9 mouse cellular contexts compared by ENCODE assay signal in the genomic region with DNA sequence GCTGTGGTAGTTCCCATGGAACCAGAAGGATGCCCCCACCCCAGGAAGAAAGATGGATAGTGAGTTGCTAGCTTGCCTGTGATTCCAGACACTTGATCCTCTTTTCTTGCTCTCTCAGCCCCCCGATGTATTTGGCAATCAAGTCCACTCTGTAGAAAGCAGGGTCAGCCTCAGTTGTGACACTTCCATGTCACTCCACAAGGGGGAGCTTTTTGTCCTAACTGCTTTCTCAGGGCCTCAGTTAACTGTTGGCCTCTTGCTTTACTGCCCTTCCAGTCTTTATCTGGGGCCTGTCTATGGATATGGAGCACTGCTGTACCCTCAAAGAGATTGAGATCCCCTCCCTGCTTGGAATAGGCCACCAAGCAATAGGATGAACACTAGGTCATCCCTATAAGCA. TPM values are rescaled to one million over a fixed set of nuclear protein-coding genes. Genes with fewer than 3 reads are reported as not detected.
DNase-seq lines count a peak whose midpoint lies in the region; ATAC-seq and TF ChIP-seq lines count a peak whose summit lies in the region.
"Had no signal": no experiment of that assay in that cellular context is flagged by ENCODE, and none has a peak within 500 bp of the region (broad histone marks: within the 10 kb centered on the region; RNA-seq: fewer than 3 reads in every experiment).

No protein-coding gene starts in this region.

- 0 out of 2 replicates have a peak overlapping the region, but pooled peaks have one; percentile 10 for H3K4me2 ChIP-seq in limb, embryonic 11.5 days (ENCODE audit: low read depth, severe bottlenecking)
- H3K4me2 ChIP-seq in stomach, postnatal 0 days (replicated peaks; ENCODE audit: low read depth): no peak overlapping the region

- H3K36me3 ChIP-seq in limb, embryonic 11.5 days (ENCODE audit: control insufficient read depth, insufficient read depth, low read length): peaks cover 2% of the 10 kb centered on the region; the same call in 1 of the 2 replicates
- H3K36me3 ChIP-seq in stomach, postnatal 0 days (ENCODE audit: control insufficient read depth, insufficient read depth, low read length): peaks cover 3% of the 10 kb centered on the region; the same call in 1 of the 2 replicates

- intact Hi-C loops in left cerebral cortex, adult 2 months (cut with DNase I): no loop called here

- no peak for TF ChIP-seq EP300 in stomach, postnatal 0 days (optimal IDR thresholded peaks at IDR 0.05)

- TF ChIP-seq CTCF in left cerebral cortex, adult 2 months (IDR thresholded peaks at IDR 0.05): peak; percentile 71
- TF ChIP-seq CTCF in stomach, postnatal 0 days (IDR thresholded peaks at IDR 0.05; ENCODE audit: low read depth): peak; percentile 83

- H3K9ac ChIP-seq in limb, embryonic 11.5 days (ENCODE audit: low read length): no peak overlapping the region
- no peak overlapping the region for H3K9ac ChIP-seq in stomach, postnatal 0 days (ENCODE audit: low read length)

- no peak overlapping the region for H3K4me3 ChIP-seq in left cerebral cortex, adult 2 months
- no peak overlapping the region for H3K4me3 ChIP-seq in limb, embryonic 11.5 days (ENCODE audit: low read depth, low read length)
- H3K4me3 ChIP-seq in stomach, postnatal 0 days (ENCODE audit: low read depth, low read length): no peak overlapping the region
- H3K4me3 ChIP-seq: megakaryocyte, embryonic 14.5 days had no signal

- ATAC-seq in cerebellum, adult (ENCODE audit: insufficient number of reproducible peaks, low FRiP score, low TSS enrichment): no peak
- ATAC-seq in limb, embryonic 11.5 days (ENCODE audit: insufficient number of reproducible peaks, low FRiP score, low TSS enrichment, low read depth): no peak
- no peak for ATAC-seq in stomach, postnatal 0 days (ENCODE audit: low FRiP score, low TSS enrichment)

- H3K4me1 ChIP-seq in limb, embryonic 11.5 days (ENCODE audit: control insufficient read depth, insufficient read depth, low read length): peaks cover 14% of the 10 kb centered on the region
- peaks cover 6% of the 10 kb centered on the region; the same call in 1 of the 2 replicates for H3K4me1 ChIP-seq in stomach, postnatal 0 days (replicated peaks; ENCODE audit: control insufficient read depth, insufficient read depth)

- 71% methylated on average over 1 of the region's 1 CpGs for WGBS in limb, embryonic 11.5 days
- WGBS in stomach, postnatal 0 days: 67% methylated on average over 1 of the region's 1 CpGs

- H3K9me3 ChIP-seq in limb, embryonic 11.5 days (ENCODE audit: control insufficient read depth, low read length): no peaks in the 10 kb centered on the region
- H3K9me3 ChIP-seq in stomach, postnatal 0 days (ENCODE audit: control insufficient read depth, low read length): no peaks in the 10 kb centered on the region
- H3K9me3 ChIP-seq: megakaryocyte, embryonic 14.5 days had no signal

- DNase-seq in cerebellum, adult 8-10 months: peak; percentile 26
- peak in 1 of 2 experiments; percentile 41 for DNase-seq in left cerebral cortex, adult 2 months (ENCODE audit: extremely low spot score in 1 of 2, low spot score in 2 of 2)
- no peak for DNase-seq in left cerebral cortex, adult 9 months (ENCODE audit: low spot score in 2 of 2)
- DNase-seq in R1 (ENCODE audit: low read depth, low spot score): peak; percentile 68
- peak; percentile 65 for DNase-seq in limb, embryonic 11.5 days (ENCODE audit: low spot score)
- peak; percentile 56 for DNase-seq in stomach, postnatal 0 days (ENCODE audit: low spot score)
- no peak for DNase-seq in frontal cortex, postnatal 25 days (ENCODE audit: low spot score in 2 of 2)

- no peak overlapping the region for H3K27ac ChIP-seq in left cerebral cortex, adult 2 months
- H3K27ac ChIP-seq in limb, embryonic 11.5 days (replicated peaks; ENCODE audit: low read depth, low read length): no peak overlapping the region
- no peak overlapping the region for H3K27ac ChIP-seq in stomach, postnatal 0 days (replicated peaks)

- H3K27me3 ChIP-seq in limb, embryonic 11.5 days (ENCODE audit: control insufficient read depth, insufficient read depth, low read length): no peaks in the 10 kb centered on the region
- H3K27me3 ChIP-seq in stomach, postnatal 0 days (ENCODE audit: control insufficient read depth, insufficient read depth, low read length): no peaks in the 10 kb centered on the region

RNA-seq across cellular contexts. Expression of gene Tssc4, which starts 4.0 kb away (rescaled TPM):
- 10 to 100 TPM; 38.0 to 41.5 TPM for total RNA-seq in left cerebral cortex, adult 2 months (2021)
- 76.9 and 82.1 TPM in 2 replicates for polyA plus RNA-seq in limb, embryonic 11.5 days (2014; fragmentation: Nextera tagmentation; extraction: Ambion mirVana)
- 44.7 and 46.9 TPM in 2 replicates for polyA plus RNA-seq in stomach, postnatal 0 days (2015; fragmentation: Nextera tagmentation; extraction: Ambion mirVana)

RNA-seq across cellular contexts. Expression of gene Cd81, which starts 20.5 kb away (rescaled TPM):
- total RNA-seq in left cerebral cortex, adult 2 months (2021): 100 to 1,000 TPM; 380 to 388 TPM
- 317 and 321 TPM in 2 replicates for polyA plus RNA-seq in limb, embryonic 11.5 days (2014; fragmentation: Nextera tagmentation; extraction: Ambion mirVana)
- 372 and 381 TPM in 2 replicates for polyA plus RNA-seq in stomach, postnatal 0 days (2015; fragmentation: Nextera tagmentation; extraction: Ambion mirVana)

RNA-seq across cellular contexts. Expression of gene Trpm5, which starts 21.4 kb away (rescaled TPM):
- total RNA-seq in left cerebral cortex, adult 2 months (2021): not detected
- 2.4 and 2.9 TPM in 2 replicates for polyA plus RNA-seq in limb, embryonic 11.5 days (2014; fragmentation: Nextera tagmentation; extraction: Ambion mirVana)
- 2.0 and 3.3 TPM in 2 replicates for polyA plus RNA-seq in stomach, postnatal 0 days (2015; fragmentation: Nextera tagmentation; extraction: Ambion mirVana)

RNA-seq across cellular contexts. Expression of gene Kcnq1, which starts 33.1 kb away (rescaled TPM):
- total RNA-seq in left cerebral cortex, adult 2 months (2021): 1 to 10 TPM in 1 of 2 experiments, under 1 TPM in 1; 0.61 to 1.2 TPM
- polyA plus RNA-seq in limb, embryonic 11.5 days (2014; fragmentation: Nextera tagmentation; extraction: Ambion mirVana): 1.5 and 1.7 TPM in 2 replicates
- polyA plus RNA-seq in stomach, postnatal 0 days (2015; fragmentation: Nextera tagmentation; extraction: Ambion mirVana): 17.8 and 21.2 TPM in 2 replicates

Comparison
In these comparisons a context has a peak if more than half of its experiments do, and no peak if none do; other contexts are left out.
1. DNase-seq: peak in cerebellum, adult 8-10 months (single experiment), R1 (single experiment), limb, embryonic 11.5 days (single experiment) and stomach, postnatal 0 days (single experiment); none in left cerebral cortex, adult 9 months (0 of 2) and frontal cortex, postnatal 25 days (0 of 2).